Mouse (Mus musculus): ENCODE measurements around the gene Mdfic.
A peak's percentile ranks its signal among the peaks of the same experiment; 100 is the strongest.

The Mdfic gene

DNA sequence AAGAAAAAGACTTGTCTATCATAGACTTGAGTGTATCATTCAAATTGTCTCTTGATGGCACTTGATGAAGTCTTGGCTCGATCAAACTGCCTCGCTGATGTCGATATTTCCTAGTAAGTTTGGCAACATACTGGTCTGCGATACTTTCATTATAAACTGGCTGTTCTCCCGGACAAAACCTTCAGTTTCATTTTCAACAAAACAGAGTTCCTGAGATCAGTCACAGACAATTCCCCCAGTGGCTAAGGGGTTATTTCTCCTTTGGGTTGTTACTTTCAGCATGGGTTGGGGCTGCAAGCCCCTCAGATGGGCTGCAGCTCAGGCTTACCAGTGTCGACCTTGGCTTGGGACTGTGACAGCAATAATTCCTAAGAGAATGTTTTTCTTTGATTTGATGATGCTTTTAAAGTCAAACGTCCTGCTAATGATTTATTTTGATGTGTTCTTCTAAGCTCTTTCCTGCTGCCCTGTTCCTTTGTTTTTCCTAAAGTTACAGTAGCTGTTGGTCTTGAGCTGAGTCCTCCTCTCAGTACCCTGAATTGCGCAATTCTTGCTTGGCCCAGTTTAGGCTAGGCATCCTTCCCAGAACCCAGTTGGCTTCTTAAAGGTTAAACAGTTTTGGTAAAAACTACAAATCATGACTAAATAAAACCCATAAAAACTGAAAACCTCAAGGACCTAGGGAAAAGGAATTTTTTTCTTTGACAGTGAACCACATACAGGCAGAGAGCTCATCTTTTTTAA is 73.3 kb downstream of the Mdfic start:
- peak; percentile 38 to 47 for DNase-seq

DNA sequence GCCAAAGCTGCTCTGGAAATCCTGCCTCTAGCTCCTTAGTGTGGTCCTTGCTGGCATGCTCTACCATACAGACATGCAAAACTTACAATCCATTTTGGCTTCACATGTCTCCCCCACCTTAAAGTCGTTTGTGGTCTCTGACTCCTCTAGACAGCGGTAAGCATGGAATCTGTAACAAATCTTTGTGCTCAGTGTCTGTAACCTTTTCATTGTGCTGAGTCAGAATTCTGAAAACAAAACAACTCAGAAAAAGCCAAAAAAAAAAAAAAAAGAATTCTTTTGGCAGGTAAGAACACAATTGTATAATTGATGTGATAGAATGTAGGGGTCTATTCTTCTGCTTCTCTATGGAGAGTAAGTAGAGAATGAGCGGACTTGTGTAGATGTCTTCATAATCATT is 74.3 kb downstream of the Mdfic start:
- DNase-seq, result no peak

- DNase-seq, result no peak
Measured at GRCm38 (mm10) chr6:15807382-15807781, 86.9 kb downstream of the Mdfic start.

- DNase-seq, result no peak
Measured at GRCm38 (mm10) chr6:15825236-15825635, 104.8 kb downstream of the Mdfic start.

GRCm38 (mm10) chr6:15829812-15830211 is 109.4 kb downstream of the Mdfic start:
- no peak for DNase-seq

GRCm38 (mm10) chr6:15830651-15831050 is 110.2 kb downstream of the Mdfic start:
- no peak for DNase-seq

DNA sequence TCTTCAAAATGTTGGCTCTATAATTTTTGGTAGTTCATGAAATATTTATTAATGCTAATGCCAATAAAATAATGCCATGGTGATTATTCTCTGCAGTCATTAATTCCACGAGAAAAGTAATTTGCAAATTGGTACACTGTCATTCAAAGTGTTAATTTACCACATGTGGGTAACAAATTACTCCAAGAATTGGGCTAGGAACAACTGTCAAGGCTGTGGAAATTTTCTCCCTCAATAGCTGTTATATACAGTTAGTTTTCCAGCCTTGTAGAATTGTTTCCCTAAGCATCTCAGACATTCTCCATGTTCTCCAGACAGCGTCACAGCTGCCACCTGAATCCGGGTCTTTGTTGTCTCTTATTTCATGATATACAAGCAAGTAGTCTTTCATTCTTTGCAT is 117.2 kb downstream of the Mdfic start:
- no peak for DNase-seq

GRCm38 (mm10) chr6:15839831-15840230 is 119.4 kb downstream of the Mdfic start:
- no peak for DNase-seq

DNA sequence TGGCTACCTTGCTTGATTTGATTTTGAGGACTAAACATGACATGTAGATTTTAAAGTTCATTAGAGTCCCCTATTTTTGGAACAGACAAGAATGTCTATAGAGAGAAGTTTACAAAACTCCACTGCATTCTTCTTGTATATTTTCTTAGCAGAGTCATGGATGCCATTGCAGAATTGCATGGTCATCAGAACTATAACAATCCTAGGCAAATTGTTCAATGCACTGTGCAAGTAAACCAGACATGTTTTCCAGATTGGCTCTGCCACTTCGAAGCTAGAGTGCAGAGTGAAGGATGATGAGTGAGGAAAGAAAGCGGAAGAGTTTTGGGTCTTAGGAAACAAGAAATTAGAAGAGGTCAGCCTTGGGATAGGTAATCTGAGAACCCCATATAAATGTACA is 120.0 kb downstream of the Mdfic start:
- no peak for DNase-seq

GRCm38 (mm10) chr6:15841476-15842209 is 121.2 kb downstream of the Mdfic start:
- no peak for DNase-seq

DNA sequence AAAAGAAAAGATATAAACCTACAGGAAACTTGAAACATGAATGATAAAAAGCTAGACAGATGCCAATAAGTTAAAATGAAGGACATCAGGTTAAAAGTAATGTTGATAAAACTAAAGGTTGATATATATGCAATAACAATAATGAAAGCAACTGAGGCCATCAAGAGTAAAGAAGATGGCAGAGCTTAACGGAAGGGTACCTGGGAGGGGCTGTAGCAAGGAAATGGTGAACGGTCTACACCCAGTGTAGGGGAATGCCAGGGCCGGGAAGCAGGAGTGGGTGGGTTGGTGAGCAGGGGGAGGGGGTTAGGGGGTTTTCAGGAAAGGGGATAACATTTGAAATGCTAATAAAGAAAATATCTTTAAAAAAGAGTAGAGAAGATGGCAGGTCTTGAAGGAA is 122.8 kb downstream of the Mdfic start:
- DNase-seq, result no peak

- DNase-seq, result no peak
Measured at GRCm38 (mm10) chr6:15845711-15846342, 125.4 kb downstream of the Mdfic start.

Data from kidney, postnatal 4 days (tissue).